35 mouse cellular contexts compared by ENCODE assay signal in the genomic region with DNA sequence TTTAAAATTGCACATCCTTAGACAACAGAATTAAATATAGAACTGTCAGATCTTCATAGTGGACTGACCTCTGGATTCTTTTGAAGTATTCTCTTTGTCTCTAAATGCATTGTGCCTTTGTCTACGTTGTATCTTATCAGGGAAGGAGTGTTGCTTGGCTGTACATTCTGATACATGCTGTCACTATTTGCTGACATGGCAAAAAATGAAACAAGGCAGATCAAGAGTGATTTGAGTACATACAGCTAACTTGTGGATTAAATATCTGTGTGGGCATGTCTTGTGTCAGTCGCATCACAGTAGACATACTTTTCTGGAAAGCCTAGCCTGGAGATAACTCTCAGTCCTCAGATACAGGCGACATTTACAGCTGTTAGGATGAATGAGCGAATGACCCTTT.
"Had no signal": no experiment of that assay in that cellular context is flagged by ENCODE, and none has a peak within 500 bp of the region (broad histone marks: within the 10 kb centered on the region; RNA-seq: fewer than 3 reads in every experiment).

No protein-coding gene starts in this region.

- DNase-seq: heart, postnatal 10 days; heart, postnatal 14 days; heart, postnatal 36 days; heart, postnatal 4 days; kidney, adult 11 months; kidney, adult 18-20 months; kidney, adult 2 months; kidney, adult 8-10 months; kidney, adult 9 months; kidney, postnatal 10 days; kidney, postnatal 14 days; kidney, postnatal 25 days; kidney, postnatal 36 days; kidney, postnatal 4 days; layer of hippocampus, adult 9-11 months; layer of hippocampus, postnatal 36 days had no signal

- H3K27me3 ChIP-seq: heart, embryonic 13.5 days; heart, embryonic 15.5 days; hindbrain, embryonic 12.5 days; hindbrain, embryonic 13.5 days; hindbrain, embryonic 15.5 days; intestine, embryonic 15.5 days; kidney, embryonic 15.5 days had no signal

- H3K4me1 ChIP-seq: hindbrain, embryonic 10.5 days; hindbrain, embryonic 12.5 days; hindbrain, embryonic 13.5 days; hindbrain, embryonic 15.5 days; intestine, embryonic 15.5 days; kidney, embryonic 15.5 days had no signal

- H3K27ac ChIP-seq: heart, embryonic 10.5 days; heart, embryonic 13.5 days; heart, embryonic 15.5 days; hindbrain, embryonic 10.5 days; hindbrain, embryonic 12.5 days; hindbrain, embryonic 13.5 days; hindbrain, embryonic 14.5 days; hindbrain, embryonic 15.5 days; hindbrain, postnatal 0 days; intestine, embryonic 15.5 days; kidney, embryonic 15.5 days; kidney, postnatal 0 days; layer of hippocampus, adult 2 months; left cerebral cortex, adult 2 months had no signal

- H3K9ac ChIP-seq: heart, embryonic 13.5 days; heart, embryonic 15.5 days; hindbrain, embryonic 12.5 days; hindbrain, embryonic 13.5 days; hindbrain, embryonic 14.5 days; hindbrain, embryonic 15.5 days; intestine, embryonic 15.5 days; kidney, embryonic 15.5 days had no signal

- H3K9me3 ChIP-seq: heart, embryonic 10.5 days; heart, embryonic 15.5 days; hindbrain, embryonic 10.5 days; hindbrain, embryonic 12.5 days; hindbrain, embryonic 13.5 days; hindbrain, embryonic 15.5 days; intestine, embryonic 15.5 days; kidney, embryonic 15.5 days had no signal

- H3K36me3 ChIP-seq: hindbrain, embryonic 10.5 days; hindbrain, embryonic 12.5 days; hindbrain, embryonic 13.5 days; hindbrain, embryonic 15.5 days; intestine, embryonic 15.5 days had no signal

- H3K4me3 ChIP-seq: heart, embryonic 10.5 days; heart, embryonic 13.5 days; heart, embryonic 15.5 days; hindbrain, embryonic 10.5 days; hindbrain, embryonic 12.5 days; hindbrain, embryonic 13.5 days; hindbrain, embryonic 15.5 days; intestine, embryonic 15.5 days; kidney, embryonic 15.5 days; layer of hippocampus, adult 2 months; left cerebral cortex, adult 2 months had no signal

- H3K4me2 ChIP-seq: heart, embryonic 11.5 days; heart, embryonic 13.5 days; heart, embryonic 15.5 days; hindbrain, embryonic 12.5 days; hindbrain, embryonic 13.5 days; hindbrain, embryonic 14.5 days; hindbrain, embryonic 15.5 days; intestine, embryonic 15.5 days; kidney, embryonic 15.5 days had no signal

- ATAC-seq: hindbrain, embryonic 16.5 days; hindbrain, postnatal 0 days; inflammation-experienced regulatory T-cells, adult 6 months; intestine, embryonic 15.5 days; intestine, embryonic 16.5 days; intestine, postnatal 0 days had no signal
